Mouse (Mus musculus): ENCODE measurements around the gene Igf2bp3.

GRCm38 (mm10) chr6:49118446-49118845 lies 96.3 kb downstream of the Igf2bp3 start:
- TF ChIP-seq CTCF (IDR thresholded peaks at IDR 0.05; ENCODE audit: control insufficient read depth, insufficient read depth, insufficient replicate concordance, low read depth, low read length), result no peak
- no peak for TF ChIP-seq POLR2A (IDR thresholded peaks at IDR 0.05; ENCODE audit: control insufficient read depth, low read depth, low read length)
